Mouse (Mus musculus) embryonic fibroblast, embryonic 13.5 days (primary cell): ENCODE data around the gene Phldb3.

Experiments
- CTCF ChIP-seq: IDR thresholded peaks from 2 replicates; pipeline ENCODE4 v1.5.1; 2011; ENCODE audit warnings: mild to moderate bottlenecking, control low read depth, low read length, moderate library complexity, borderline replicate concordance; ENCODE audit not compliant: insufficient read depth
- POLR2A ChIP-seq: IDR thresholded peaks from 2 replicates; pipeline ENCODE4 v1.6.1; 2011; ENCODE audit warnings: low read depth, mild to moderate bottlenecking, control low read depth, low read length, moderate library complexity

GRCm38 (mm10) chr7:24671944-24672439, 61.4 kb downstream of the Phldb3 start:
- TF ChIP-seq CTCF = no peak
- TF ChIP-seq POLR2A = no peak
